Mouse (Mus musculus) MN1 (cell line): ENCODE data around the gene Cpeb4.

Source experiments
- DNase-seq: peaks from one replicate; pipeline ENCODE4 v3.0.0-alpha.2; 2016; ENCODE audit warnings: low spot score

Cpeb4 gene

DNA sequence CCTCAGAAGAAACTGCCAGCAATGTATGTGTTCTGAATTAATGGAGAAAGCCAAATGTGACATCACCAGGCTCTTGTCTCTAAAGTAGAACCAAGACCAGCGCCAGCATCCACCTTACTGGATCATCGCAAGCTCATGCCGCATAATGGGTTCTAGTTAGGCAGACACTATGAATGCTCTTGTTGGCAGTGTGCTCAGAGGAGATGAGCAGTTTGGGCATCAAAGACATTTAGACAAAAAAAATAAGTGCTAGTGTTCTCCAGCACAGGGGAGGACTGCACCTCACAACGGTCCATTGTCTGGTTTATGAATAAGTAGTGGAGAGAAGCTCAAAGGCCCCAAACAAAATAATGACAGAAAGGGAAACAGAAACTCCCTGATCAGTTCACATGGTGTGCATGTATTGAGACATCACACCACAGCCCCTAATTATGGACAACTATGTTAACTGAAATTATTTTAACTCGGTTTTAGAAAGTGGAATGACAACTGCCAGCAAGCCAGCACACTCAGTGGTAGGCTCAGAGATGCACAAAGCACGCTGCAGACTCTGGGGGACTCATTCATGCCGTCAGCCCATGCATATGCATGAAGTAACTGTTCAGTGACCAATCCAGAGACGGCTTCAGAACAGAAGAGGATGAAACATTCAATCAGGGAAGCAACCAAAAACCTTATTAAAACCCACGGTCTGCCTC, 25.1 kb upstream of the Cpeb4 start:
- no peak for DNase-seq

DNA sequence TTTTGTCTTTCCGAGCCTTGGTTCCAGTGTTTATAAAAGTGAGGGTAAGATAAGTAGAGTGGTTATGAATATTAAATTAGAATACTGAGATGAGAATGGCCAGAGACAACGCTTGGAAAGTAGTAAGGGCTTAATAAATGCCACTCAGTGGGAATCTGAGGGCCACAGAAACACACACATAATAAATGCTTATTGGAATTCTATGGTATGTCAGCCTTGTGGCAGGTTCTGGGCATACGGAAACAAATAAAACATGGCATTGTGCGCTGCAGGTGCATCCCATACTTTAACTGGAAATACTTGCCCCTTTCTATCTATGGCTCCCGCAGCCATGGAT, 24.6 kb upstream of the Cpeb4 start:
- no peak for DNase-seq

DNA sequence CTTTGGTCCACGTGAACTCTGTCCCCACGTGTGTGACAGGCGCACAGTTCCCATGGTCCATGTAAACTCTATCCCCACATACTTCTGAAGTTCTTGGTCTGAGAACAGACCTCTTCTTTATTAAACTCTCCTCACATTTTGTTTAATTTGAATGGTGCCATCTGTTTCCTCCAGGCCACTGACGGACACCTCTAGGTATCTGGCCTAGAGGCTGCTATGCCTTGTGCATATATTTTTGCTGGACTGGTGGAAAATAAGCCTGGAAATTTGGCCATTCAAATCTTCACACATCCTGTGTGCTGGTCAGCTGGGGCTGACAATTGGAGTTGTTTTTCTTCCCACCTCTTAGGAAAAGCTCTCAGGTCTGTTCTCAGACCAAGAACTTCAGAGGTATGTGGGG, 23.3 kb upstream of the Cpeb4 start:
- DNase-seq: no peak

DNA sequence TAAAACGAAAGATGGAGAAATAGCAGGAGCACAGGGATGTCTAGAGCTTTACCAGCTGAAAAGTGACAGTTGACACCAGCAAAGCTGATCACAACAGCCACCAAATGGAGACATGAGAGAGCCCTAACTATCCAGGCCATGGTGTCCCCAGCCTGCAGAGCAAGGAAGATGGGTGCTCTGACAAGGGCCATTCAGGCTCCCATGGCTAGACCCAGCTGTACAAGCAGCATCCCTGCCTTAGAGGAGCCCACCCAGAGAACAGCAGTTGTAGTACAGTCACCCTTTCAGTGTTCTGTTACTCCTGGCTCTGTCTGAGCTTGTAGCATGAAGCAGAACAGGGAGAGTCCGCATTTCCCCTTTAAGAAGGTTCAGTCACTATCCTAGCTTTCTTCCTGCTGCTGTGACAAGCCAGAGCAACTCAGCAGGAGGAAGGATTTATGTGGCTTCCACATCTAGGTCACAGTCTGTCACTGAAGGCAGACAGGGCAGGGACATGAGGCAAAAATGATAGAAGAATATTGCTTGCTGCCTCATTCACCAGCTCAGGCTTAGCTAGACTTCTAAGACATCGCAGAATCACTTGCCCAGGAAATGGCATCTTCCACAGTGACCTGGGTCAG, 21.7 kb upstream of the Cpeb4 start:
- no peak for DNase-seq

DNA sequence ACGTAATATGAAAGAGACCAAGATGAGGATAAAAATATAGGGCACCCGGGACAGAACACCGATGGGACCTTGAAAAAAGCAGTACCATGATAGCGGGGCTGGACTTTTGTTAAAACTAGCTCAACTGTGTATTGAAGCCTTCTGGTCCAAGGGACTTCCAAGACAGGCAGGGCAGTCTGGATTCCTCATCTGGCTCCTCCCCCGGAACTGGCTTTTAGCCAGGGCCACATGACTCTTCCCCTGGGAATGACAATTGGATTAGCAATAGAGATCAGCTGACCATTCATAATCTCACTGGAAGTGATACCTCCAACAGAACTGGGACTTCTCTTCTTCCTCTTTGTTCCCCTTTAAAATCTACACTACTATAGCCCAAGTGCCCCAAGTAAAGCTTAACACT, 21.0 kb upstream of the Cpeb4 start:
- peak; percentile 91 for DNase-seq

DNA sequence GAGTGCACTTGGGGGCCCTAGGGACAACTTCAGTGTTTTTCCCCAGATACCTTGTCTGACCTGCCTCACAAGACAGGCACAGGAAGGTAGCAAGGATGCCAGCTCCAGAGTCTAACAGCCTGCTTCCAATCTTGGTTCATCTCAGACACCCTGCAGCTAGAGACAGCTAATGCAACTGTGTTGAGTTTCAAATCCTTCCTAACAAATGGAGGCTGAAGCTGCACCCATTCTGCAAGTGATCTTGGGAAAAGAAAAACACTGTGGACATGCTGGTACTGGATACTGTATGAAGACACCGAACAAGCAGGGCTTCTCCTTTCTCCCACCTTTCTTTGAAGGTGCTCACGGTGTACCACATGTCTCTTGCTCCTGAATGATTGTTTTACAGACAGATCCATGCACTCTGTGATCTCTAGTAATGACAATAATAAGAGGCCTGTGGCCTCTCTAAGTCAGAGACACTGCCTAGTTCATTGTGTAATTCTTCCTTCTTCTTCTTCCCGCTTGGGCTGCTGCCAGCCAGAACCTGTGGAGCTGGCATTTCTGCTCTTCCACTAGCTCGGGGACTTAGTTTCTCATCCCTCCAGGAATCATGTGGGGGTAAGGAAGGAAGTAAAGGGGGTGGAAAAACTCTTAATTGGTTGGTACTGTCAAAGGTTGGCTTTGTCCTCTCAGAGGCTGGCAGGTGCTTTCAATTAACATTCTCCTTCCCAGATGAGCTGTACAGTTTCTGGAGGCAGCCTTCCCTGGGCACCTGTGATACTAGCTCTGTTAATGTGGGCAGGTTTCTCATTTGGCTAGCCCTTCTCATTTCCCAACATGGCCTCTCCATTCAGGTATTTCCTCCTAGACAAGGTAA, 20.1 kb upstream of the Cpeb4 start:
- no peak for DNase-seq

DNA sequence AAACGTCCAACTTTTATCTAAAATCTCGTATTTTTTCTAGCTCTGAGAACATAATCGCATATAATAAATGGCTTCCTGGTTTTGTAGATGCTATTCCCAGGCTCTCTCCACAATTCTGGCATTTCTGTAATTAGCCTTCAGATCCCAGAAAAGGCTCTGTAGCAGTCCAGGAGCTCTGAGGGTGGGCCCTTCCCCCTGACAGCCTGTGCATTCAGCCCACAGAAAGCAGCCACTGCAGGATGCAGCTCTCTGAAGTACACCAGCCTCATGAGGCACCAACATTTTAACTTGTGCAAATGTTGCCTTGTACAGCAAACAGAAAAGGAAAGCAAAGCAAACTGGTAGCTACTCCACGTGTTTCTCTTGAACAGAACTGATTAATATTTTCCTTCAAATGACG, 17.1 kb upstream of the Cpeb4 start:
- DNase-seq: no peak

DNA sequence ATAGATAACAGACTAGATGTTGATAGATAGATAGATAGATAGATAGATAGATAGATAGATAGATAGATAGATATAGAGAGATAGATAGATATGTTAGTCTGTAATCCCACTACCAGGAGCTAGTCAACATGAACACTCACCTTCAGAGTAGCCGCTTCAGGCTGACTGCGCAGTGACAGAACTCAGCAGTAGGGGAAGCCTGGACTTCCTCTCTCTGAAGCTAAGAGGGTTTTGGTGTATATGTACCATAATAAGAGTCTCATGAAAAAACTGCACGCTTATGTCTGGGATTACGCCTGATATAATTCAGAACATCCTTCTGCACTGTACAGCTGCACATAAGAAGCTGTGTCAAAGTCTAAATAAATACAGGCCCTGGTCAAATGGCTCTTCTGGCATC, 14.5 kb upstream of the Cpeb4 start:
- no peak for DNase-seq

DNA sequence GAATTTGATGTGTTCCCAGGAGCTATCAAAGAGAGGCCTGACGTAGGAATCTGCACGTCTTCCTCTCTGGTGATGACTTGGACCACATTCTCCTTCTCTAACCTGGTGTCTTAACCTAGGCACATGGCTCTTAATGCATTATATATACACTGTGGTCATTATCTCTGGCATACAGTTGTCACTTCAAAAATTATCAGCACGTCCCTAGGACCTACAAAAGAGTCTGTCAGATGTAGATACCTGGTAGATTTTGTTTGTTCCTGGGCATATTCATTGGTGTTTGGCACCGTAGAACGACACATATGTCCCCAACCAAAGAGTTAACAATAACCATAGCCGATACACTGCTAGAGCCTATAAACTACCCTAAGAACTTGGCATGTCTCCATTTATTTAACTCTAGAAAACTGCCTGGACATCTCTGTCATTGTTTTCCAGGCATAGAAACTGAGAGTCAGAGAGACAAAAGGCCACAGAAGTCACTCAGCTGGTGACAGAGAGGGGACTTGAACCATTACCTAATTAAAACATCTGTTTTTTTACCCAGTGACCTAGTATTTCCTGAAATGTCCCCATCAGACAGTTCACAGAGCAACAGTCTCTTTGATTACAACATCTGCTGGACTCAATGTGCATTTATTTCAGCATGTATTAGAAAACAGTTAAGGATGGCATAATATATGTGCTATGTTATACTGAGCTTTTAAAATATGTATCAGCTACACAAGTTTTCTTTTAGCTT, 10.7 kb upstream of the Cpeb4 start:
- no peak for DNase-seq

DNA sequence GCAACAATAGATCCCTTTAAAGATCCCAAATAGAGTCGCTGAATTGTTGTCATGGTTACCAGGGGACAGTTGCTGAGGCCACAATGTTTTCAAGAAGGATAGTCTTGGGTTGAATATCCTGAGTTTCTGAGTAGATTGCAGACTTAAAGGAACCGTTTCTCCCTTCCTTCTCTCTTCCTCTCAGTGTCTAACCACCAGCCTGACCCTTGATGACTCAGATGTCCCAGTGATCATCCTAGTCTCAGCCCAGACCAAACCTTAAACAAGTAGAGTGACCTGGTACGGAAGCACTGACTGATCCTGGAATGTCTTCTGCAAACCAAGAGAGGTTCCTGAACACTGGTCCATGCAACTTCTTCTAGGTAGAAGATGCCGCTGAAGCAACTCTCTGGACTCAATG, 4.0 kb upstream of the Cpeb4 start:
- DNase-seq: no peak

DNA sequence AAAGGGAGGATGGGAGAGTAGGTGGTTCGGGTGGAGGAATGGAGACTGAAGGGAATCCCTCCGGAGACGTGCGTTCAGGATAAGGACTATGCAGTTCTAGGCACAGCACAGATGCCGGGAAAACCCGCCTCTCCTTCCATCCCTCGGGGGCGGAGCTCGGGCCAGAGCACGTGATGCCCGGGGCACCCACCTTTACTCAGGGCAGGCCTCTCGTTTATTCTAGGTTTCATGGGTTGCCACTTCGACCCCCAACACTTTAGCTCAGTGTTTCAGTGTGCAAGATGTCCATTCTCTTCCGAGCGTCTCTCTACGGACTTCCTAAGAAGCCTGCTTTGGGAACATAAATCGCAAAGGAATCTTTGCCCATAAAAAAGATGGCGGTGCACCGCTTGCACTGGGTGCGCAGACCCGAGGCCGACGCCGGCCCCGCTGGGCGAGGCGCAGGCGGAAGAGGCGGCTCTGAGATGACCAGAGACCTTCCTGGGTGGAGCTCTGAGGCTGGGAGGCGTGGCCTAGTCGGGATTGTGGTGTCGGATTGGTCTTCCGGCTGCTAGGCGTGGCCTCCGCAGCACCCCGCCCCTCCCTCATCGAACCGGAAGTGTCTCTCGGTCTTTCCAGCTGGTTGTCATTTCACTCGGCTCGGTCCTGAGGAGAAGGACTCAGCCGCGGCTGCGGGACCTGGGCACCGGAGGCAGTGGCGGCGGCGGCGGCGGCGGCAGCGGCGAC, 1.6 kb upstream of the Cpeb4 start:
- peak; percentile 100 for DNase-seq

DNA sequence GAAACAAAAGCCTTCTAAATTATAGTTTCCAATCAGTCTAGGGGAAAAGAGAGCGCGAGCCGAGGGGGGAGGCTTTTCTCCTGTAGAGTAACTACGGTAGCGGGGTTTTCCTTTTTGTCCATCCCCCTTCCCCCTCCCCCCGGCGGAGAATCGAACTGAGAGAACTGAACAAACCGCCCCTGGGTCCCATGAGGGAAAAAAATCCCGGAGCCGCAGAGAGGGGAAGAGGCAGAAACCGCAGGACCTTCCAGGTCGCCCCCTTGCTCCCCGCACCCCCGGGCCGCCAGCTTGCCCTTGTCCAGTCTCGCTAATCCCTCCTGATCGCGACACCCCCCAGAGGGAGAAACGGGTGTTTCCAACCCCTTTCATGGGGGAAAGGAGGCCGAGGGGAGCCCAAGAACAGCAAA, 873 bp upstream of the Cpeb4 start:
- DNase-seq: peak; percentile 56

DNA sequence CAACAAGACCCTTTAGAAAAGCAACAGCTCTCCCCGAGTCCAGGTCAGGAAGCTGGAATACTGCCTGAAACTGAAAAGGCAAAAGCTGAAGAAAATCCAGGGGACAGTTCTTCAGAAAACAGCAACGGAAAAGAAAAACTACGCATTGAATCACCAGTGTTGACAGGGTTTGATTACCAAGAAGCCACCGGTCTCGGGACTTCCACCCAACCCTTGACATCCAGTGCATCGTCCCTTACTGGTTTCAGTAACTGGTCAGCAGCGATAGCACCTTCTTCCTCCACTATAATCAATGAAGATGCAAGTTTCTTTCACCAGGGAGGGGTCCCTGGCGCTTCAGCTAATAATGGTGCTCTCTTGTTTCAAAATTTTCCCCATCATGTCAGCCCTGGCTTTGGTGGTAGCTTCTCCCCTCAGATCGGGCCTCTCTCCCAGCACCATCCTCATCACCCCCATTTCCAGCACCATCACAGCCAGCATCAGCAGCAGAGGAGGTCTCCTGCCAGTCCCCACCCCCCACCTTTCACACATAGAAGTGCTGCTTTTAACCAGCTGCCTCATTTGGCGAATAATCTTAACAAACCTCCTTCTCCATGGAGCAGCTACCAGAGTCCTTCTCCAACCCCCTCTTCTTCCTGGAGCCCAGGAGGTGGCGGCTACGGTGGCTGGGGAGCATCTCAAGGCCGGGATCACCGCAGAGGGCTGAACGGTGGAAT, 693 bp downstream of the Cpeb4 start:
- DNase-seq: peak; percentile 46

DNA sequence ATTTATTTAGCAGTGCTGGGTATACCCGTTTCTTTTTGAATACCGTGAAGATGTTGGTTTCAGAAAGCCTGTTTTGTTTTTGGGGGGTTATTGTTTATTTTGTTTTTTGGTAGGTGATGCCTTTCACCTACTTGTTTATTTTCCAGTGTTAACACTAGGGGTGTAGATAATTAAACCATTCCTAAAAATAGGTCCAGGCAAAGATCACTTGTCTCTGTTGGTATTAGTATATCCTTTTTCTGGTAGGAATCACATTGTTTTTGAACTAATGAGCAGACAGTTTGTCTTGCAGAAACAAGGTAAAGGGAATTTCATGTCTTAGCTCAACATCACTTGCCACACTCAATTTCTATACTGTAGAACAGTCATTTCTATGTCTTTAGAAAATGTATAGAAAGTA, 2.1 kb downstream of the Cpeb4 start:
- DNase-seq: no peak

DNA sequence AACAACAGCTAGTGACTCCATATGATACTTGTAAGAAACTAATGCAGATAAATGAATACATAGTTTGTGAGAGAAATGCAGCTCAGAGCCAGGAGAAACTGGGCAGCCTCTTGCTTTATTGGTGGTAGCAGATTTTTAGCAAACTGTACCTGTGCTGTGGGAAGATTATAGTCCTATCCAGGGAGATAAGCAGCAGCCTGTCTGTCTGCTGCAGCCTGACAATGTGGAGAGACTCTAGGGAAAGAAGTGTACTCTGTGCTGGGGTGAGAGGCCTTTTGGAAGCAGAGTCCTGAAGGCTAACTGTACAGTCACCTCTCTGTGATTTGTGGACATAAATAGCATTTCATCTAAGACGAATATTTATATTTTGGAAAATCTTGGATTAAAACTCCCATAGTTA, 11.7 kb downstream of the Cpeb4 start:
- DNase-seq: no peak

DNA sequence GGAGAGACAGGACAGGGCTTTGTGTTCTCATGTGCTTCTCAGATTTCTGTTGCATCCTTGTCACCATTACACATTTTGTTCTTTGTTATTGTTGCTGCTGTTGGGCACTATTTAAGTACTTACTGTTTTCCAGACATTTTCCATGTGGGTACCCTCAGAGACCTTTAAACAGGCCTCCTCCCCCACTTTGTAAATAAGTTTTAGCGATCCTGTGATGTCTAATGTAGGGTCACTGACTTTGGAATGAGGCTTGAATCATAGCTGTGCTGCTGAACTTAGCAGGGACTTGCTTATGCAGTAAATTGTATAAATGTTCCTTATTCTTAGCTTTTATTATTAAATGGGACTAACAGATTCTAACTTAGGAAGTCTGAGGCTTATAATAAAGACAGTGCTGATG, 13.8 kb downstream of the Cpeb4 start:
- DNase-seq: no peak

DNA sequence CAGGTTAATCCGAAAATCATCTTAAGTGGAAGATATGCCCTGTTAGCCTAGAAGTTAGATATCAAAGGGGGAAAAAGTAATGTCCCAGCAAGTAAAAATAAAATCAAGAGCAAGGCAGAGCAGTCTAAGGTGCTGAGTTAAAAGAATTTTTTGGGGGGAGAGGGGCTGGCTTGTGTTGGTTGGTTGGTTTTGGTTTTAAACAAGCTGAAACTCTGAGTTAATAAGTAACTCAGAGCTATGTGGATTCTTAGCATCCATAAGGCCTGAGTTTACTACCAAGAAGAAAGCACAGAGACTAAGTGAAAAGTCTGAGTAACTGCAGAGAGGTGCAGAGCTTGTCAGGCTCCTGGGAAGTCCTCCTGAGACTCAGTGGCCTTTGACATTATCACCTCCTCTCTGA, 16.2 kb downstream of the Cpeb4 start:
- DNase-seq: no peak

DNA sequence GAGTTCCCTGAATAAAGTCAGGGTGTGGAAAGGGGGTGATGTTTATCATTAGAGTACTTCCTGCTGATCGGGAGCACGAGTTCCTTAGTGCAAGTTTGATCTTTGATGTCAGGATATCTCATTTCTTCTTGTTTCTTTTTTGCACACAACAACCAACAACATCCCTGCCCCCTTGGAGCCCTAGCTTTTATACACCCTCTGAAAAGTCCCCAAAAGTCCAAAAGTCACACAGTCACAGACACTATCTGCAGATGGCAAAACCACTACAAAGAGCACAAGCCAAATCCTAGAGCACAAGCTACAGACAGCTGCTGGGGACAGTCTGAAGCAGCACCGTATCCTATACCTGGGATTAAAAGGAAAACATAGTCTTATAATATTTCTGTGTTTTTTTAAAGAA, 20.1 kb downstream of the Cpeb4 start:
- no peak for DNase-seq

DNA sequence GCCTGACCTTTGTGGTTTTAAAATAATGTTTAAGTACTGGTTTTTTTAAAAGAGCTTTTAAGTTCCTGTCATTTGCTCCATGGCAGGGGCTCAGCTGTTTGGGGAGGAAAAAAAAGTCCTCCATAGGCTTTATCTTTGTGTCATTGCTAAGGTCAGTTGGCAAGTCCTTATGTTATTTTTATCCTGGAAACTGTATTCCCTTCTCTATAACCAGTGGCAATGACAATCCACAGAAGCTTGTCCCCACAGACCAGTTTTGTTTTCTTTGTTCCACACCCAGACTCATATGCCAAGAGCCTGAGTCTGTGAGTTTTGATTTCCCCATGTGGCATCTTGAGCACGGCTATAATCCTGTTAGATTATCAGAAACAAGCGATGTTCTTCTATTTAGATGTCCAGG, 21.6 kb downstream of the Cpeb4 start:
- no peak for DNase-seq

DNA sequence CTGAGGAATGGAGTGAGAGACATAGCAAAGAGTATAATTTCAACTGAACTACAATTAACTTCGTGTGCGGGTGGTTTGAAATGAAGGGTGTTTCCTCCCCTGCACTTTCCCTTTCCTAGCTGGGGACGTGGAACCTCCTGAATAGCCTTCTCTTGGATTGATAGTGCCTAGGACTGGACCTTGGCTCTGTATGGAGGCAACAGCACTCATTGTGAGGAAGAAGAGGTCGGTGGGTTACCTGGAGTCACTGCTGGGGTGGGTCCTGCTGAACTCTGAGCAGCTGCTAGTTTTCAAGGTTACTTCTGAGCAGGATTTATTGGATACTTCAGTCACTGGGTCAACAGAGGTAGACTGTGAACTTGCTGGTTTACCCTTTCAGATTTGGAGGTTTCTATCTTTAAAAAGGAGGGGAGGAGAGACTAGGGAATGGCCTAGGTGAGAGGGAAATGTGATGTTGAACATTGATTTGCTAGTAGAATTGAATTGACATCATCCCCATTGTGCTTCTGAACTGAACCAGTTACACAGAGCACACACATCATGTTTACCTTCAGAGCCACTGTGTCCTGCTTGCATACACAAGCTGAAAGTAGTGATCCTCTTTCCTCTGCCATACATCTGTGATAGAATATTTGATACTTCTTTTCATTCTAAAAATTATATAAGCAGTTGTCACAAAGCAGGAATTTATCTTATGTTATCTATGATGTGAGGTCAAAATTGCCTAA, 24.2 kb downstream of the Cpeb4 start:
- no peak for DNase-seq

DNA sequence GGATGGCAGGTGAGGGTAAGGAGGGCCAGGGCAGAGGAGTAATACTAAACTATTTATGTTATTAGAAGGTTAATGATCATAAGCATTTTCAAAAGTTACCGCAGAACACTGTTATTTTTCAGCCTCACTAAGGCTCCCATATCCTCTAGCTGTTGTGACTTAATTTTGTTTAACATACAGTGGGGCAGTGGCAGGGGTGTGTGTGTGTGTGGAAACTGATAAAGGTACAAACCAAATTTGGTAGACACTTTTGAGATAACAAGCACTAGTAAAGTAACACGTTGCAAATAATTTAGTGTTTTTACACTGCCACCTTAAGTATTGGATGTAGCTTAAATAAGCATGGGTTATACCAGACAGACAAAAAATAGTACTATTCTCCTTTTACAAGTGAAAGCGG, 24.9 kb downstream of the Cpeb4 start:
- no peak for DNase-seq
